Mouse (Mus musculus): ENCODE results near the gene Hist2h2ac. TPM values are rescaled to one million over a fixed set of nuclear protein-coding genes. Genes with fewer than 3 reads are reported as not detected.

Hist2h2ac gene
- total and polyA plus RNA-seq, 2 experiments, result 1.6 to 113 TPM

DNA sequence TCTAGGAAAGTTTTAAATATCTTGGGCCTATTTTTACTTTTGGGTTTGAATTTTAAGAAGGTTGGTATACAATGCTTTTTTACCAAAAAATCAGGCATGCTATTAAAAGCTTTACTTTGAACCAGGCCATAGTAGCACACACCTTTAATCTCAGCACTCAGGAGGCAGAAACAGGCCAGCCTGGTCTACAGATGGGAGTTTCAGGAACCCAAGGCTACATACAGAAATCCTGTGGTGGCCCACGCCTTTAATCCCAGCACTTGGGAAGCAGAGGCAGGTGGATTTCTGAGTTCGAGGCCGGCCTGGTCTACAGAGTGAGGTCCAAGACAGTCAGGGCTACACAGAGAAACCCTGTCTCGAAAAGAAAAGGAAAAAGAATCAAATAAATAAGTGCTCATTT lies 46.9 kb upstream of the Hist2h2ac start:
- Histone ChIP-seq H3K4me3 (ENCODE audit: insufficient read depth, low read depth, low read length) (no peak overlapping the region), H3K4me1 (ENCODE audit: control insufficient read depth, insufficient read depth, low read length) (peaks cover 8% of the 10 kb centered on the region; the same call in 1 of the 2 replicates), H3K27me3 (ENCODE audit: control insufficient read depth, insufficient read depth, low read length) (no peaks in the 10 kb centered on the region), H3K79me2 (ENCODE audit: control insufficient read depth, insufficient read depth, low read length) (no peaks in the 10 kb centered on the region), H3K36me3 (ENCODE audit: control insufficient read depth, insufficient read depth, low read length) (no peaks in the 10 kb centered on the region), H3K27ac (replicated peaks; ENCODE audit: insufficient read depth, low read depth, low read length) (no peak overlapping the region), H3K9ac (ENCODE audit: low read depth, low read length) (no peak overlapping the region)
- no peak for DNase-seq (ENCODE audit: extremely low read depth, low read depth, low spot score)
- WGBS, result 85% methylated on average over 4 of the region's 4 CpGs
- TF ChIP-seq CTCF (IDR thresholded peaks at IDR 0.05; ENCODE audit: low read depth, low read length) (no peak), POLR2A (IDR thresholded peaks at IDR 0.05; ENCODE audit: extremely low read depth, insufficient read depth, low read length) (no peak)

DNA sequence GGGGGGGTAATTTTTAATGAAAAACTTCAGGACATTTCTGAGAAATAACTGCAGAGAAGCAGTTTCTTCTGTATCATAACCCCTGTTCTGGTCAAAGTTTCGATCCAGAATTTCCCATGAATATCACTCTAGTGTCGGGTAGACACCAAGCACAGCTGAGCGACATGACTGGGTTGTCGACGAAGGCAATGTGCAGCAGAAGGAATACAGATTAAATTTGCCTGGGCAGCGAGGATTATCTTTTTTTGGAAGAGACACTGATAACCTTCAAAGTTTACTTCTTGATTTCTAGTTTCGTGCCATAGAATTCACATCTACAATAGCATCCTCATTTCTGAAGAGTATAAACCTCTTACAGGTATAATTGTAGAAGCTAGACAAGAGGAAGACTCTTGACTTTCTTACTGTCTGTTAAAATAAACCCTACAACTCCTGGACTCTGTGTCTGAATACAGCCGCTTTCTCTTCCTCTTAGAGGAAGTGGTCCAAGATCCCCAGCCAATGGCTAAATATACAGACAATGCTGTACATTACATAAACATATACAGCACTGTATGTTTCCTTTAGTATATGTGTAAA lies 45.5 kb upstream of the Hist2h2ac start:
- no peak for DNase-seq (ENCODE audit: extremely low read depth, low read depth, low spot score)
- no peak overlapping the region for H3K4me3 ChIP-seq (ENCODE audit: insufficient read depth, low read depth, low read length)
- no peak overlapping the region for H3K27ac ChIP-seq (replicated peaks; ENCODE audit: insufficient read depth, low read depth, low read length)
- no peaks in the 10 kb centered on the region for H3K36me3 ChIP-seq (ENCODE audit: control insufficient read depth, insufficient read depth, low read length)
- WGBS, result 92% methylated on average over 8 of the region's 8 CpGs
- H3K27me3 ChIP-seq (ENCODE audit: control insufficient read depth, insufficient read depth, low read length), result no peaks in the 10 kb centered on the region
- H3K4me1 ChIP-seq (ENCODE audit: control insufficient read depth, insufficient read depth, low read length), result peaks cover 12% of the 10 kb centered on the region; the same call in 1 of the 2 replicates
- H3K79me2 ChIP-seq (ENCODE audit: control insufficient read depth, insufficient read depth, low read length), result no peaks in the 10 kb centered on the region
- H3K9ac ChIP-seq (ENCODE audit: low read depth, low read length), result no peak overlapping the region
- no peak for TF ChIP-seq CTCF (IDR thresholded peaks at IDR 0.05; ENCODE audit: low read depth, low read length)
- no peak for TF ChIP-seq POLR2A (IDR thresholded peaks at IDR 0.05; ENCODE audit: extremely low read depth, insufficient read depth, low read length)

DNA sequence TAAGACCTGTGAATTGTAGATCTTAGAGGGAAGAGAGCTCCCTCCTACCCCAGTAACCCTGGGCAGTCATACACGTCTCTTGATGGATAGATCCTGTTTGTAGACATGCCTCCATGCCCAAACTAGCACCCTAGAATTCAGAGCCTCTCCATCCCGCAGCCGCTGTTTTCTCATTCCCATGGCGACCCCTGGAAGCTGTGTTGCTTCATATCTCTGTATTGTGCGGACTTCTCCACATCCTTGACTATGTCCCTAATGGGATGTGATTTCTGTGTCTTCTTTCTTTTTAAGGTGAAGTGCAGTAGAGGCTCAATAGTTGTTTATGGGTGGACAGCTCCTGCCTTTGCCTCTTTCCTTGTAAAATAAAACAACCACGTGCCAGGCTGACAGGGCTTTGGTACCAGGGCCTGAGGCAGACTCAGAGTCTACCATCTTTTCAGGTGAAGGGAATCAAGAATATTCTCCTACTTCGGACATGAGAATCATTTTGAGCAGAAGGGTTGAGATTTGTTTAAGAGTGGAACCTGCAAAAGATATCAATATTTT lies 43.8 kb upstream of the Hist2h2ac start:
- H3K36me3 ChIP-seq (ENCODE audit: control insufficient read depth, insufficient read depth, low read length), result no peaks in the 10 kb centered on the region
- 67% methylated on average over 7 of the region's 7 CpGs for WGBS
- H3K79me2 ChIP-seq (ENCODE audit: control insufficient read depth, insufficient read depth, low read length), result no peaks in the 10 kb centered on the region
- TF ChIP-seq CTCF (IDR thresholded peaks at IDR 0.05; ENCODE audit: low read depth, low read length) (no peak), POLR2A (IDR thresholded peaks at IDR 0.05; ENCODE audit: extremely low read depth, insufficient read depth, low read length) (no peak)
- DNase-seq (ENCODE audit: extremely low read depth, low read depth, low spot score), result no peak
- H3K4me1 ChIP-seq (ENCODE audit: control insufficient read depth, insufficient read depth, low read length), result peaks cover 12% of the 10 kb centered on the region; the same call in 1 of the 2 replicates
- no peaks in the 10 kb centered on the region for H3K27me3 ChIP-seq (ENCODE audit: control insufficient read depth, insufficient read depth, low read length)
- H3K9ac ChIP-seq (ENCODE audit: low read depth, low read length), result no peak overlapping the region
- no peak overlapping the region for H3K4me3 ChIP-seq (ENCODE audit: insufficient read depth, low read depth, low read length)
- H3K27ac ChIP-seq (replicated peaks; ENCODE audit: insufficient read depth, low read depth, low read length), result peak overlapping the region; percentile 92

DNA sequence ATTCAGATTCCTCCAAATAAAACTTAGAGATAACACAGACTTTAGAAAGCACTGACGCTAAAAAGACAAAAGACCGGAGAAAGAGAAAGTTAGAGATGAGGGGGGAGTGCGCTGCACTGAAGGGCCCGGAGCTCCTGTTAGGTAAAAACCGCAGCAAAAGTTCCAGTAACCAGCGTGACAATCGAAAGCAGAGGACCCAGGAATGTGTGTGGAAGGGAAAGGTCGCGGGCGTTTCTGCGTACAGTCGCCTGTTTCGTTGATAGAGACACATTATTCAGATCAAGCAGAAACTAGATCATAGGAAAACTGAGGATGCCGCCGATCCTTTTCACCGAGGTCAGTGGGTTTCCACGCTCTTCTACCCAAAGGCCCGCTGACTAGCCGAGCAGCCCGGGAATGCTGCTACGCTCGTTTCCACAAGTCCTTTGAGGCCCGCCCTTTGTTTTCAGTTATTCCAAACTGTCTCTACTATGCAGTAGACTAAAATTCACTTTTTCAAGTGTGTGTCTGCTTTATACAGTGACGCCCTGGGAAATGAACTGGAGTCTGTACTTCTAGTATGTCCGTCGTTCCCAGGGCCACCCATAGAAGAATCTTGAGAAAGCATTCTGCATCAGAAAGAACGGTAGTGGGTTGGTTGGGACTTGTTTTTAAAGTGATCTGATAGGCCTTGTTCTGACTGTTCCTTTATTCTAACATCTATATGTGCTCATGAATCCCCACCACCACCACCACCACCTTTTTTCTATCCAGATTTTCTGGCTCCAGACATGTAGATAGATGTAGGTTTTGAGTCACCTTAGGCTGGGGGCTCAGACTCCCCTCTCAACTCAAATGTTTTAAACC lies 43.1 kb upstream of the Hist2h2ac start:
- WGBS, result 2% methylated on average over 27 of the region's 27 CpGs
- no peak for DNase-seq (ENCODE audit: extremely low read depth, low read depth, low spot score)
- H3K27ac ChIP-seq (replicated peaks; ENCODE audit: insufficient read depth, low read depth, low read length), result peak overlapping the region; percentile 92
- no peaks in the 10 kb centered on the region for H3K27me3 ChIP-seq (ENCODE audit: control insufficient read depth, insufficient read depth, low read length)
- H3K9ac ChIP-seq (ENCODE audit: low read depth, low read length), result peak overlapping the region; percentile 67
- no peaks in the 10 kb centered on the region for H3K79me2 ChIP-seq (ENCODE audit: control insufficient read depth, insufficient read depth, low read length)
- peaks cover 12% of the 10 kb centered on the region; the same call in 1 of the 2 replicates for H3K4me1 ChIP-seq (ENCODE audit: control insufficient read depth, insufficient read depth, low read length)
- H3K36me3 ChIP-seq (ENCODE audit: control insufficient read depth, insufficient read depth, low read length), result no peaks in the 10 kb centered on the region
- peak overlapping the region; percentile 38 for H3K4me3 ChIP-seq (ENCODE audit: insufficient read depth, low read depth, low read length)
- TF ChIP-seq POLR2A (IDR thresholded peaks at IDR 0.05; ENCODE audit: extremely low read depth, insufficient read depth, low read length), result no peak
- TF ChIP-seq CTCF (IDR thresholded peaks at IDR 0.05; ENCODE audit: low read depth, low read length), result no peak

DNA sequence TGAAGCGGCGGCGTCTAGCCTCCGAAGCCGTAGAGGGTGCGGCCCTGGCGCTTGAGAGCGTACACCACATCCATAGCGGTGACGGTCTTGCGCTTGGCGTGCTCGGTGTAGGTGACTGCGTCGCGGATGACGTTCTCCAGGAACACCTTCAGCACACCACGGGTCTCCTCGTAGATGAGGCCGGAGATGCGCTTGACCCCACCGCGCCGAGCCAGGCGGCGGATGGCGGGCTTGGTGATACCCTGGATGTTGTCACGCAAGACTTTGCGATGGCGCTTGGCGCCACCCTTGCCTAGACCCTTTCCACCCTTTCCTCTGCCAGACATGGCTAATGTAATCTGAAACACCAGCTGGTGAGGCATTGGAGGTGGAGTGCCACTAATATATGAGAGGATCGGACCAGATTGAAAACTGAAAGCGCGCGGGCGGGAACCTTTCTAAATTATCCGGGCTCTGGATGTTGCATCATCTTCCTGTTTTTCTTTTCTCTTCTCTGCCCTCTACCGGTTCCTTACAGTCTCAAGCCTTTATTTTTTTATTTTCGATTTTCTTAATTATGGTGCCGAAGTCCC lies 42.4 kb upstream of the Hist2h2ac start, which contains the start of gene Hist2h4:
Gene Hist2h4, minus strand, starts transcription at position 333 of the 572 bp plus-strand sequence.
- peak within 1 kb of the TSS; percentile 82 for H3K9ac ChIP-seq (ENCODE audit: low read depth, low read length)
- peak within 1 kb of the TSS; percentile 74 for H3K4me3 ChIP-seq (ENCODE audit: insufficient read depth, low read depth, low read length)
- peak; percentile 96 for TF ChIP-seq POLR2A (IDR thresholded peaks at IDR 0.05; ENCODE audit: extremely low read depth, insufficient read depth, low read length)
- TF ChIP-seq CTCF (IDR thresholded peaks at IDR 0.05; ENCODE audit: low read depth, low read length), result no peak; the same call in 1 of the 2 replicates
- no peaks in the 10 kb centered on the region for H3K79me2 ChIP-seq (ENCODE audit: control insufficient read depth, insufficient read depth, low read length)
- no peaks in the 10 kb centered on the region for H3K36me3 ChIP-seq (ENCODE audit: control insufficient read depth, insufficient read depth, low read length)
- peak; percentile 88 for DNase-seq (ENCODE audit: extremely low read depth, low read depth, low spot score)
- H3K4me1 ChIP-seq (ENCODE audit: control insufficient read depth, insufficient read depth, low read length), result peaks cover 12% of the 10 kb centered on the region; the same call in 1 of the 2 replicates
- H3K27me3 ChIP-seq (ENCODE audit: control insufficient read depth, insufficient read depth, low read length), result no peaks in the 10 kb centered on the region
- peak within 1 kb of the TSS; percentile 92 for H3K27ac ChIP-seq (replicated peaks; ENCODE audit: insufficient read depth, low read depth, low read length)
- WGBS, result under 1% methylated on average over 40 of the region's 40 CpGs
